Comparison of ENCODE assay signal across 26 mouse cellular contexts in the genomic region with DNA sequence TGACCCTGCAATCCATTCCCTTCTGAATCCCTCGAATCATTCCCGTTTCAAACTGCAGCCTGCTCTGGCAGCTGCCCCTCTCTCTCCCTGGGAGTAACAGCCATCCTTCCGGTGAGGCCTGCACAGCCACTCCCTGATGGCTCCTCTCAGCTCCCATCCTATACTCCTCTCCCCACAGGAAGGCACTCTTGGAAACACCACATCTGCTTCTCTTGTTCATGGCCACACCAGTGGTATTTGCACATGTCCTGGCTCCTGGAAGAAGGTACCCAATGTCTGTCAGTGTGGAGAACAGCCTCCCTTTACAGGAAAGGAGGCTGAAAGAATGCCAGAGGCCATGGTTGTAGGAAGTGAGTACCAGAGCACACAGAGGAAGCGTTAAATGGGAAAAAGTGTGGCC. TPM values are rescaled to one million over a fixed set of nuclear protein-coding genes. Genes with fewer than 3 reads are reported as not detected.
DNase-seq lines count a peak whose midpoint lies in the region; TF ChIP-seq lines count a peak whose summit lies in the region.
"Had no signal": no experiment of that assay in that cellular context is flagged by ENCODE, and none has a peak within 500 bp of the region (broad histone marks: within the 10 kb centered on the region; RNA-seq: fewer than 3 reads in every experiment).

No protein-coding gene starts in this region.

- no peak overlapping the region for H3K4me3 ChIP-seq in heart, embryonic 10.5 days
- peak overlapping the region; percentile 54 for H3K4me3 ChIP-seq in E14TG2a.4 (replicated peaks; ENCODE audit: low read length)
- no peak overlapping the region for H3K4me3 ChIP-seq in kidney, adult 2 months (ENCODE audit: insufficient read depth, low read depth, low read length)
- H3K4me3 ChIP-seq: embryonic facial prominence, embryonic 10.5 days; embryonic facial prominence, embryonic 13.5 days; erythroblast, embryonic 14.5 days; forebrain, embryonic 12.5 days; forebrain, embryonic 15.5 days; heart, embryonic 13.5 days had no signal

- peaks cover 4% of the 10 kb centered on the region; the same call in 1 of the 2 replicates for H3K4me1 ChIP-seq in heart, embryonic 10.5 days
- peaks cover 72% of the 10 kb centered on the region for H3K4me1 ChIP-seq in E14TG2a.4 (replicated peaks; ENCODE audit: low read depth, low read length)
- H3K4me1 ChIP-seq in kidney, adult 2 months (ENCODE audit: control insufficient read depth, insufficient read depth, low read length): no peaks in the 10 kb centered on the region
- H3K4me1 ChIP-seq: forebrain, embryonic 12.5 days; forebrain, embryonic 15.5 days had no signal

- no peak overlapping the region for H3K27ac ChIP-seq in heart, embryonic 10.5 days
- no peak overlapping the region for H3K27ac ChIP-seq in kidney, adult 2 months (ENCODE audit: insufficient read depth, low read depth, low read length)
- H3K27ac ChIP-seq: embryonic facial prominence, embryonic 10.5 days; embryonic facial prominence, embryonic 13.5 days; forebrain, embryonic 12.5 days; forebrain, embryonic 15.5 days; heart, embryonic 13.5 days; hindbrain, embryonic 14.5 days; hindbrain, postnatal 0 days had no signal

- H3K36me3 ChIP-seq in heart, embryonic 10.5 days: no peaks in the 10 kb centered on the region
- H3K36me3 ChIP-seq in E14TG2a.4 (ENCODE audit: insufficient read depth, low read length): no peaks in the 10 kb centered on the region
- H3K36me3 ChIP-seq in kidney, adult 2 months (ENCODE audit: control insufficient read depth, insufficient read depth, low read length): no peaks in the 10 kb centered on the region
- H3K36me3 ChIP-seq: embryonic facial prominence, embryonic 10.5 days; embryonic facial prominence, embryonic 13.5 days; forebrain, embryonic 12.5 days; forebrain, embryonic 15.5 days; heart, embryonic 13.5 days had no signal

- no peak for TF ChIP-seq POLR2A in kidney, adult 2 months (IDR thresholded peaks at IDR 0.05; ENCODE audit: low read depth, low read length)

- peak; percentile 71 for DNase-seq in heart, embryonic 10.5 days (ENCODE audit: low spot score)
- DNase-seq in heart, postnatal 10 days: no peak
- DNase-seq in ES-CJ7 (ENCODE audit: low read depth, low spot score): peak; percentile 85
- peak; percentile 77 for DNase-seq in ZHBTc4 (ENCODE audit: low read depth, low spot score)
- no peak for DNase-seq in layer of hippocampus, adult 9-10 months (ENCODE audit: low spot score)
- no peak for DNase-seq in kidney, adult 2 months
- DNase-seq: adrenal gland, postnatal 10 days; adrenal gland, postnatal 36 days; B cell, adult 2 months; cerebellum, adult 18-20 months; cerebellum, adult 9-10 months; cerebellum, postnatal 14 days; embryo, embryonic 11 days; gastrocnemius, postnatal 10 days; gastrocnemius, postnatal 36 days; kidney, adult 18-20 months had no signal

- no peak for TF ChIP-seq CTCF in E14TG2a.4 (conservative IDR thresholded peaks at IDR 0.05; ENCODE audit: low read length)
- TF ChIP-seq CTCF in kidney, adult 2 months (conservative IDR thresholded peaks at IDR 0.05; ENCODE audit: insufficient read depth, insufficient read length, low read depth, low read length): no peak

- WGBS in heart, embryonic 10.5 days: 52% methylated on average over 4 of the region's 4 CpGs
- 57% methylated on average over 4 of the region's 4 CpGs for WGBS in kidney, adult 2 months

- intact Hi-C loops in heart, postnatal 10 days (cut with DNase I): no loop called here

- no peaks in the 10 kb centered on the region for H3K9me3 ChIP-seq in heart, embryonic 10.5 days
- no peaks in the 10 kb centered on the region for H3K9me3 ChIP-seq in E14TG2a.4 (ENCODE audit: low read length)
- H3K9me3 ChIP-seq: embryonic facial prominence, embryonic 10.5 days; embryonic facial prominence, embryonic 13.5 days; forebrain, embryonic 12.5 days; forebrain, embryonic 15.5 days; heart, embryonic 13.5 days had no signal

- H3K27me3 ChIP-seq in heart, embryonic 10.5 days (ENCODE audit: insufficient read depth, poor library complexity, severe bottlenecking): no peaks in the 10 kb centered on the region
- no peaks in the 10 kb centered on the region for H3K27me3 ChIP-seq in E14TG2a.4 (ENCODE audit: insufficient read depth, low read length)
- H3K27me3 ChIP-seq in kidney, adult 2 months (replicated peaks; ENCODE audit: control insufficient read depth, insufficient read depth, low read length): no peaks in the 10 kb centered on the region
- H3K27me3 ChIP-seq: CH12.LX; embryonic facial prominence, embryonic 13.5 days; forebrain, embryonic 12.5 days; forebrain, embryonic 15.5 days; heart, embryonic 13.5 days had no signal

RNA-seq across cellular contexts. Expression of gene Zfp281, which starts 19.8 kb away (rescaled TPM):
- polyA plus RNA-seq in heart, embryonic 10.5 days (2016; fragmentation: Nextera tagmentation; extraction: Ambion mirVana): 15.6 and 22.5 TPM in 2 replicates
- total RNA-seq in heart, postnatal 10 days (2021): 10 to 100 TPM; 12.1 to 14.8 TPM
- 1.8 and 2.3 TPM in 2 replicates for polyA plus RNA-seq in kidney, adult 2 months (2012; rRNA removed)

Comparison
In these comparisons a context has a peak if more than half of its experiments do, and no peak if none do; other contexts are left out.
1. DNase-seq: peak in heart, embryonic 10.5 days (single experiment), ES-CJ7 (single experiment) and ZHBTc4 (single experiment); none in heart, postnatal 10 days (0 of 2), layer of hippocampus, adult 9-10 months (single experiment) and kidney, adult 2 months (single experiment).